Mouse (Mus musculus) bone marrow macrophage, adult 2 months (primary cell): ENCODE results near the gene Gprin2.

Experiments
- CTCF ChIP-seq: IDR thresholded peaks from 2 replicates; pipeline ENCODE4 v1.5.1; 2012; ENCODE audit warnings: low read depth, mild to moderate bottlenecking, low read length, moderate library complexity
- POLR2A ChIP-seq: IDR thresholded peaks from 2 replicates; pipeline ENCODE4 v1.6.1; 2012; ENCODE audit warnings: mild to moderate bottlenecking, low read depth, low read length, borderline replicate concordance

GRCm38 (mm10) chr14:34179351-34179750 is 22.1 kb downstream of the Gprin2 start:
- TF ChIP-seq POLR2A (no peak), CTCF (no peak)
